Mouse (Mus musculus): ENCODE data around the gene Mrpl27. TPM values are rescaled to one million over a fixed set of nuclear protein-coding genes. Genes with fewer than 3 reads are reported as not detected.

The Mrpl27 gene
- total and polyA plus RNA-seq, 3 experiments = 14.2 to 91.6 (median 78.0) TPM

Other genes with a start within 250 kb of the Mrpl27 start
- gene Cacna1g, start 179.6 kb upstream of the Mrpl27 start, total RNA-seq (2021) = under 1 TPM; 0.61 to 0.69 TPM
- 2.7 and 3.5 TPM in 2 replicates for gene Cacna1g, start 179.6 kb upstream of the Mrpl27 start, polyA plus RNA-seq (2012; rRNA removed)
- not detected for gene Spata20, start 167.6 kb upstream of the Mrpl27 start, total RNA-seq (2021)
- not detected in 2 replicates for gene Spata20, start 167.6 kb upstream of the Mrpl27 start, polyA plus RNA-seq (2012; rRNA removed)
- 10 to 100 TPM; 23.3 to 40.4 TPM for gene Epn3, start 153.8 kb upstream of the Mrpl27 start, total RNA-seq (2021)
- 23.0 and 25.5 TPM in 2 replicates for gene Epn3, start 153.8 kb upstream of the Mrpl27 start, polyA plus RNA-seq (2012; rRNA removed)
- 1 to 10 TPM; 3.8 to 6.7 TPM for gene Mycbpap, start 132.0 kb upstream of the Mrpl27 start, total RNA-seq (2021)
- 0.49 and 0.84 TPM in 2 replicates for gene Mycbpap, start 132.0 kb upstream of the Mrpl27 start, polyA plus RNA-seq (2012; rRNA removed)
- gene Rsad1, start 104.5 kb upstream of the Mrpl27 start, total RNA-seq (2021) = 10 to 100 TPM in 1 of 2 experiments, 1 to 10 TPM in 1; 8.4 to 13.4 TPM
- gene Rsad1, start 104.5 kb upstream of the Mrpl27 start, polyA plus RNA-seq (2012; rRNA removed) = 25.8 and 27.0 TPM in 2 replicates
- gene Chad, start 88.7 kb upstream of the Mrpl27 start, total RNA-seq (2021) = not detected
- 0.06 and 0.13 TPM in 2 replicates for gene Chad, start 88.7 kb upstream of the Mrpl27 start, polyA plus RNA-seq (2012; rRNA removed)
- gene Acsf2, start 51.9 kb upstream of the Mrpl27 start, total RNA-seq (2021) = 100 to 1,000 TPM; 146 to 155 TPM
- 149 and 167 TPM in 2 replicates for gene Acsf2, start 51.9 kb upstream of the Mrpl27 start, polyA plus RNA-seq (2012; rRNA removed)
- gene Lrrc59, start 24.0 kb upstream of the Mrpl27 start, total RNA-seq (2021) = 100 to 1,000 TPM; 119 to 128 TPM
- gene Lrrc59, start 24.0 kb upstream of the Mrpl27 start, polyA plus RNA-seq (2012; rRNA removed) = 51.9 and 66.4 TPM in 2 replicates
- gene Eme1, start 197 bp downstream of the Mrpl27 start, total RNA-seq (2021) = under 1 TPM; 0.29 to 0.31 TPM
- 0.18 and 0.21 TPM in 2 replicates for gene Eme1, start 197 bp downstream of the Mrpl27 start, polyA plus RNA-seq (2012; rRNA removed)
- 10 to 100 TPM; 11.5 to 19.0 TPM for gene Xylt2, start 23.7 kb downstream of the Mrpl27 start, total RNA-seq (2021)
- 51.7 and 60.4 TPM in 2 replicates for gene Xylt2, start 23.7 kb downstream of the Mrpl27 start, polyA plus RNA-seq (2012; rRNA removed)
- not detected for gene Gm11541, start 50.7 kb downstream of the Mrpl27 start, total RNA-seq (2021)
- not detected in 2 replicates for gene Gm11541, start 50.7 kb downstream of the Mrpl27 start, polyA plus RNA-seq (2012; rRNA removed)
- under 1 TPM; 0.31 to 0.40 TPM for gene Cdc34b, start 88.0 kb downstream of the Mrpl27 start, total RNA-seq (2021)
- 0.10 and 0.55 TPM in 2 replicates for gene Cdc34b, start 88.0 kb downstream of the Mrpl27 start, polyA plus RNA-seq (2012; rRNA removed)
- gene Tmem92, start 128.9 kb downstream of the Mrpl27 start, total RNA-seq (2021) = not detected
- gene Tmem92, start 128.9 kb downstream of the Mrpl27 start, polyA plus RNA-seq (2012; rRNA removed) = not detected in 2 replicates